Mouse (Mus musculus) adrenal gland, postnatal 10 days (tissue): ENCODE measurements around the gene Fthl17b. TPM values are rescaled to one million over a fixed set of nuclear protein-coding genes. Genes with fewer than 3 reads are reported as not detected.
"Not testable (repeated sequence)": the region's sequence is repeated elsewhere in the genome, so short reads cannot be mapped to it uniquely, and the experiment has no call there.

Experiments used
- DNase-seq: peaks from one replicate; pipeline ENCODE4 v3.0.0; 2021; ENCODE audit warnings: mixed read lengths
- long read RNA-seq, 2 experiments: library from polyadenylated mRNA; stranded (forward); transcript quantifications; one replicate each; pipeline ENCODE4 v2.0.0; 2021
- total RNA-seq, 2 experiments: library from RNA; stranded (reverse); gene quantifications; 2 replicates each; pipeline ENCODE4 v1.2.3; 2021

Fthl17b gene
- total RNA-seq: not detected
- long read RNA-seq, experiment 1: 0 reads
- long read RNA-seq, experiment 2: 0 reads

- DNase-seq: not testable (repeated sequence)
Observed at GRCm38 (mm10) chrX:8962875-8963274, at the start of gene Fthl17b. TSS of gene Fthl17b (minus strand) at chrX:8962975.

GRCm38 (mm10) chrX:8986655-8987054 lies 23.9 kb upstream of the Fthl17b start, which contains the start of gene Fthl17d:
TSS of gene Fthl17d (minus strand) at chrX:8986755.
- DNase-seq: not testable (repeated sequence)

- not testable (repeated sequence) for DNase-seq
Observed at GRCm38 (mm10) chrX:8976459-8976858, 13.7 kb upstream of the Fthl17b start, which contains the start of gene Fthl17c. TSS of gene Fthl17c (minus strand) at chrX:8976559.

- DNase-seq: peak; percentile 19
Observed at GRCm38 (mm10) chrX:8964618-8965017, 1.8 kb upstream of the Fthl17b start.

GRCm38 (mm10) chrX:8948130-8948805 lies 14.5 kb downstream of the Fthl17b start:
- peak; percentile 83 for DNase-seq

GRCm38 (mm10) chrX:8944041-8944440 lies 18.7 kb downstream of the Fthl17b start:
- no peak for DNase-seq

- no peak for DNase-seq
Observed at GRCm38 (mm10) chrX:8927308-8927707, 35.5 kb downstream of the Fthl17b start.

- peak; percentile 31 for DNase-seq
Observed at GRCm38 (mm10) chrX:8921813-8922607, 40.8 kb downstream of the Fthl17b start.

- DNase-seq: no peak
Observed at GRCm38 (mm10) chrX:8921080-8921479, 41.7 kb downstream of the Fthl17b start.

Other genes with a start within 250 kb of the Fthl17b start
- not detected for gene Ssx9, start 214.5 kb downstream of the Fthl17b start, total RNA-seq
- gene Ssxb5, start 159.3 kb downstream of the Fthl17b start, total RNA-seq: not detected
- not detected for gene Gm6592, start 119.0 kb downstream of the Fthl17b start, total RNA-seq
- gene Gm5751, start 88.7 kb downstream of the Fthl17b start, total RNA-seq: not detected
- 1 to 10 TPM; 7.7 to 7.8 TPM for gene B630019K06Rik, start 70.6 kb downstream of the Fthl17b start, total RNA-seq
- not detected for gene Fthl17c, start 13.6 kb upstream of the Fthl17b start, total RNA-seq
- not detected for gene Fthl17d, start 23.8 kb upstream of the Fthl17b start, total RNA-seq
- not detected for gene Fthl17e, start 70.5 kb upstream of the Fthl17b start, total RNA-seq
- not detected for gene Fthl17f, start 100.0 kb upstream of the Fthl17b start, total RNA-seq
- not detected for gene 4930402K13Rik, start 141.6 kb upstream of the Fthl17b start, total RNA-seq
- gene Lancl3, start 236.9 kb upstream of the Fthl17b start, total RNA-seq: 1 to 10 TPM; 2.1 to 2.9 TPM